Mouse (Mus musculus): ENCODE measurements around the gene H2-DMb2. TPM values are rescaled to one million over a fixed set of nuclear protein-coding genes. Genes with fewer than 3 reads are reported as not detected.

The H2-DMb2 gene
- polyA plus RNA-seq, 1 experiment: not detected

DNA sequence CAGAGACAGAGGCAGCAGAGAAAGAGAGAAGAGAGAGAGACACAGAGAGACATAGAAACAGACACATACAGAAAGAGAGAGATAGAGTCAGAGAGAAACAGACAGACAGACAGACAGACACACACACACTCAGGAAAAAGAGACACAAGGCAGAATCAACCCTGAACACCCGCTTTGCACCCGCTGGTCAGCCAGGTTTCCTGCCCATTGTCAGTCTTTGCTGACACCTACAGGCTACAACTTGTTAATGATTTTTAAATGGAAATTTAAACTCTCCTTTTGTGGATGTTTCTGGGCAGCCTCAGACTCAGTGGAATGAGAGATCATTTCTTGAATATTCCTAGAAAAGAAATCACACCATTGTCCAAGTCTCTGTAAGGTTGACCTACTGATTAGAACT is 26.2 kb downstream of the H2-DMb2 start:
- peaks cover 12% of the 10 kb centered on the region for H3K9me3 ChIP-seq (ENCODE audit: control insufficient read depth, low read length)
- no peaks in the 10 kb centered on the region for H3K36me3 ChIP-seq (ENCODE audit: control insufficient read depth)
- H3K4me1 ChIP-seq (ENCODE audit: control insufficient read depth): peaks cover 4% of the 10 kb centered on the region; the same call in 1 of the 2 replicates
- no peak overlapping the region for H3K4me3 ChIP-seq (replicated peaks)
- H3K27me3 ChIP-seq (ENCODE audit: control insufficient read depth): peaks cover 7% of the 10 kb centered on the region
- TF ChIP-seq TAL1 (IDR thresholded peaks at IDR 0.05; ENCODE audit: low read length) (no peak), GATA1 (IDR thresholded peaks at IDR 0.05; ENCODE audit: low read length) (no peak)

DNA sequence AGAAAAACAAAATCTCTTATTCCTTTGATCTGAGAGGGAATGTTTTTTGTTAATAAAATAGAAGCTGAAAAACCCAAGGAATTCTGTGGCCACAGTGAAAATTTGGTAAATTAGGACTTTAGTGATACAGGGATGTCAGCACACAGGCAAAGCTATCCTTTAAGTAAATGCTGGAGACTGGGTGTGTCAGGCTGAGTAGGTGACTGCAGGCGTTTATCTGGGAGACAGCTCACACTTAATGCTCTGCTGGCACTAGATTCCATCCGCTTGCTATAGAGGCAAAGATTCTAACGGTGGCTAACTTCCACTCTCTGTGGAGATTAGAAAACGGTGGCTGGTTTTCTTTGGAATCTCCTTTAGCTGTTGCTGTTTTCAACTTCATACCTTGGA is 27.4 kb downstream of the H2-DMb2 start:
- H3K36me3 ChIP-seq (ENCODE audit: control insufficient read depth): no peaks in the 10 kb centered on the region
- peaks cover 11% of the 10 kb centered on the region for H3K9me3 ChIP-seq (ENCODE audit: control insufficient read depth, low read length)
- peaks cover 4% of the 10 kb centered on the region; the same call in 1 of the 2 replicates for H3K4me1 ChIP-seq (ENCODE audit: control insufficient read depth)
- peaks cover 7% of the 10 kb centered on the region for H3K27me3 ChIP-seq (ENCODE audit: control insufficient read depth)
- no peak for TF ChIP-seq TAL1 (IDR thresholded peaks at IDR 0.05; ENCODE audit: low read length)
- no peak for TF ChIP-seq GATA1 (IDR thresholded peaks at IDR 0.05; ENCODE audit: low read length)
- no peak overlapping the region for H3K4me3 ChIP-seq (replicated peaks)

DNA sequence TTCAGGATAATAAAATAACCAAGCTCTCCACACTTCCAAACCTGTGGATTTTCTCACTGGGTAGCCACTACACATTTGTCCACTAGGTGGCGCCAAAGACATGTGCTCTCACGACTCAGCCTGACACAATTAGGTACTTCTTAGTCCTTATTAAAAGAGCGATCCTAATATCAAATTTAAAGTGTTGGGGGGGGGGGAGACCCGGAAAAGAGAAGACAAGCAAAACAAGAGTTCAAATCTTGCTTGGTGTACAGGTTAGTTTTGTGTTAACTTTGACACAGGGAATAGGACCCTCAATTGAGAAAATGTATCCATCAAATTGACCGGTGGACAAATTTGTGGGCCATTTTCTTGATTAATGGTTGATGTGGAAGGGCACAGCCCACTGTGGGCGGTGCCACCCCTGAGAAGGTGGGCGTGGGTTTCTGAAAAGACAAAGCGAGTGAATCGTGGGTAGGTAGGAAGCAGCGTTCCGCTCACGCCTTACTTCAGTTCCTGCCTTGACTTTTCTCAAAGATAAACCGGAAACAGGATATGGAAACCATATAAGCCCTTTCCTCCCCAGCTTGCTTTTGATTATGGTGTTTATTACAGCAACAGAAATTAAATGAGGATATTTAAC is 27.9 kb downstream of the H2-DMb2 start:
- H3K4me1 ChIP-seq (ENCODE audit: control insufficient read depth): peaks cover 4% of the 10 kb centered on the region; the same call in 1 of the 2 replicates
- TF ChIP-seq GATA1 (IDR thresholded peaks at IDR 0.05; ENCODE audit: low read length) (no peak), TAL1 (IDR thresholded peaks at IDR 0.05; ENCODE audit: low read length) (no peak)
- H3K9me3 ChIP-seq (ENCODE audit: control insufficient read depth, low read length): peaks cover 8% of the 10 kb centered on the region
- H3K27me3 ChIP-seq (ENCODE audit: control insufficient read depth): peaks cover 7% of the 10 kb centered on the region
- no peak overlapping the region for H3K4me3 ChIP-seq (replicated peaks)
- no peaks in the 10 kb centered on the region for H3K36me3 ChIP-seq (ENCODE audit: control insufficient read depth)

DNA sequence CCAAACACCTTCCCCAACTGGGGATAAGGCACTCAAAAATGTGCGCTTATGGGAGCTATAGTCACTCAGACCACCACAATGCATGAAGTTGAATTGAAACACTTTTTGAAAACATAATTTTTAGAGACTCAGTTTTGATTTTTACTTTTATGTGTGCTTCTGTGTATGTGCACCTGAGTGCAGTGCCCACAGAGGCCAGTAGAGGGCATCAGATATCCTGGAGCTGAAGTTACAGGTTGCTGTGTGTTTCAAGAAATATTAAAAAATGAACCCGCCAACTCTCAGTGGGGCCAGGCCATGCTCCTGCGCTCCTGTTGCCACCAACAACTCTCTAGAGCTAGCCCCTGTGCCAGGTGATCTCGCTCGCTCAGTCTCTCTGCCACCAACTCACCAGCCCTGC is 29.4 kb downstream of the H2-DMb2 start:
- TF ChIP-seq TAL1 (IDR thresholded peaks at IDR 0.05; ENCODE audit: low read length): no peak
- TF ChIP-seq GATA1 (IDR thresholded peaks at IDR 0.05; ENCODE audit: low read length): no peak
- peaks cover 19% of the 10 kb centered on the region for H3K9me3 ChIP-seq (ENCODE audit: control insufficient read depth, low read length)
- no peaks in the 10 kb centered on the region for H3K36me3 ChIP-seq (ENCODE audit: control insufficient read depth)
- H3K4me1 ChIP-seq (ENCODE audit: control insufficient read depth): peaks cover 4% of the 10 kb centered on the region; the same call in 1 of the 2 replicates
- H3K27me3 ChIP-seq (ENCODE audit: control insufficient read depth): peaks cover 7% of the 10 kb centered on the region
- no peak overlapping the region for H3K4me3 ChIP-seq (replicated peaks)

DNA sequence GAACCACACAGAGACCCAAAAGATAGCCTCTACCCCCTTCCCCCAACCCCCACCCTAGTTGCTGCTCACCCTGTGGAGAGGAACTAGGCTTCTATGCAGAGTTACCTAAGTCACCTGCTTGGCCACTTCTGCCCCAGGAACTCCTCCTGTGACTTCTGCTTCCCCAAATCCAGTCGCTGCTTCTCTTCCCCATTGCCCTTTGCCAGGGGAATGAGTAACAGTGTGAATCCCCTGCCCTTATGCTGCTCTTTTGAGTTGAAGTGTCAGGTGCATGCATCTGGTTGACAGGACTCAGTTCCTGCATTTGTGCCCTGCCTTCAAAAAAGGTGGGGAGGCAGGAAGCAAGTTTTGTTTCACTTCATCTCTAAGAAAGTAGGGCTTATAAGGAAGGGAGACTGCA is 31.0 kb downstream of the H2-DMb2 start:
- Histone ChIP-seq H3K27me3 (ENCODE audit: control insufficient read depth) (peaks cover 3% of the 10 kb centered on the region), H3K36me3 (ENCODE audit: control insufficient read depth) (no peaks in the 10 kb centered on the region), H3K4me1 (ENCODE audit: control insufficient read depth) (peaks cover 4% of the 10 kb centered on the region; the same call in 1 of the 2 replicates), H3K4me3 (replicated peaks) (no peak overlapping the region), H3K9me3 (ENCODE audit: control insufficient read depth, low read length) (peaks cover 20% of the 10 kb centered on the region)
- TF ChIP-seq TAL1 (IDR thresholded peaks at IDR 0.05; ENCODE audit: low read length): no peak
- no peak for TF ChIP-seq GATA1 (IDR thresholded peaks at IDR 0.05; ENCODE audit: low read length)

DNA sequence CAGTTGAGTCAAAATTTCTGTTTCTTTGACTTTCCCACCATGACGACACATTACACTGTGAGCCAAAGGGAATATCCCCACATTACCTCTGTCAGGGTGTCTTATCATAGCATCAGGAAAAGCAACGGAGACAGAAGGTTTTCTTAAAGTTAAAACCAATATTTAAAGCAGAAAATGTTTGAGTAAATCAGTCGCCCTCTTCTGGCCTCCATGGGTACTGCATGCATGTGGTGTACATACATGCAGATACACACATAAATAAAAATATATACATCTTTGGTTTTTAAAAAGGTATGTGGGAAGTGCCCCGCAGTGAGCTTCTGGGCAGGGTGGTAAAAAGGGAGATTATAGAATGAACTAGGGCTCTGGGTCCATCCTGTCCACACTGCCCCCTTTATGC is 34.1 kb downstream of the H2-DMb2 start:
- Histone ChIP-seq H3K4me3 (replicated peaks) (no peak overlapping the region), H3K4me1 (ENCODE audit: control insufficient read depth) (no peaks in the 10 kb centered on the region), H3K27me3 (ENCODE audit: control insufficient read depth) (peaks cover 3% of the 10 kb centered on the region), H3K9me3 (ENCODE audit: control insufficient read depth, low read length) (peaks cover 18% of the 10 kb centered on the region), H3K36me3 (ENCODE audit: control insufficient read depth) (no peaks in the 10 kb centered on the region)
- TF ChIP-seq GATA1 (IDR thresholded peaks at IDR 0.05; ENCODE audit: low read length): no peak
- TF ChIP-seq TAL1 (IDR thresholded peaks at IDR 0.05; ENCODE audit: low read length): no peak

DNA sequence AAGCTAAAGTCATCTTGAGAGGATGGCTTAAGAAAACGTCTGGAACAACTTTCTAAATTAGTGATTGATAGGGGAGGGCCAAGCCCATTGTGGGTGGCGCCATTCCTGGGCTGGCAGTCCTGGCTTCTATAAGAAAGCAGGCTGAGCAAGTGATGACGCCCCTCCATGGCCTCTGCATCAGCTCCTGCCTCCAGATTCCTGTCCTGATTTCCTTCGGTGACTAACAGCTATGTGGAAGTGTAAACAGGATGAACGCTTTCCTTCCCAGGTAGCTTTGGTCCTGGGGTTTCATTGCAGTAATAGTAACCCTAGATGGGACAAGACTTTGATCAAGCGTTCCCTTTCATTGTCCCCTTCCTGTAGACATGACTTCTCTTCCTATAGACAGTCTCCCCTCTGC is 35.9 kb downstream of the H2-DMb2 start:
- H3K4me1 ChIP-seq (ENCODE audit: control insufficient read depth): peaks cover 3% of the 10 kb centered on the region; the same call in 1 of the 2 replicates
- TF ChIP-seq GATA1 (IDR thresholded peaks at IDR 0.05; ENCODE audit: low read length): no peak
- TF ChIP-seq TAL1 (IDR thresholded peaks at IDR 0.05; ENCODE audit: low read length): no peak
- peaks cover 12% of the 10 kb centered on the region for H3K9me3 ChIP-seq (ENCODE audit: control insufficient read depth, low read length)
- no peaks in the 10 kb centered on the region for H3K36me3 ChIP-seq (ENCODE audit: control insufficient read depth)
- peaks cover 7% of the 10 kb centered on the region for H3K27me3 ChIP-seq (ENCODE audit: control insufficient read depth)
- no peak overlapping the region for H3K4me3 ChIP-seq (replicated peaks)

DNA sequence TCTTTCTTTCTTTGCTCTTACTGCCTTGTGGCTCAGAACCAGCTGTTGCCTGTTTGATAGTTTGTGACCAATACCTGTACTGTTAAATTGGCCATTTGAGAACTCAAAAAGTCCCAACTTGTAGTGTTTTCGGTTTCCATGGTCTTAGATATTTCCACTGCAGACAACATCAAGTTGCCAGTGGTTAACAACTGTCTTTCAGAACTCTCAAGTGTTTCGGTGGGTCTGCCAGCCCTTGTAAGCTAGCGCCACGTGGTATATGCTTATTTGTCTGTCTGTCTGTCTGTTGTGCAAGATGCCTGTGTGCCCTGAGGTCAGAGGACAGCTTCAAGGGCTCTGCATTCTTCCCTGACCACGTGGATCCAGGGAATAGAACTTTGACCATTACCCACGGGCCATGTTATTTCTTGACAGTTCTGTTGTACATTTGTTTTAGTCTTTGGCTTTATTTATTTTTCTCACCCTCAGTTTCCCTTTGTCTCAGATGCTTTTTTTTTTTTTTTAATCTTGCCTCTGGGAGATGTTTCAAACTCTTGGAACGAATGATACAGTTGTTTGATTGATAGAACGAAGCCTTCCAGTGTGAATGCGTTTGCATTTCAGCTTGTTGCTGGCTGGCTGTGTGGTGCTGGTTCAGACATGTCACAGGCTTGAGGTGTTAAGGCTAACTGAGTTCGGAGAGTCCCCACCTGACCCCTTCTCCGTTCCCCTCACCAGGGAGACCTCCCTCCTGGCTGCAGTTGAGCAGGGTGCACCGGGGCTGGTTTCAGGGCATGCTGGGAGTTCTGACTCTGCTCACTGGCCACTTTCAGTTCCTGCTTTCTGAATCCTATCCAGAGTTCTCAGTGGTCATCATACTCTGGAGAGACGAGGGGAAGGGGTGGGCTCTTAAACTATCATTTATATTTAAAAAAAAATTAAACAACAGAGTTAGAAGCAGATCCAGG is 37.1 kb downstream of the H2-DMb2 start:
- peaks cover 3% of the 10 kb centered on the region; the same call in 1 of the 2 replicates for H3K4me1 ChIP-seq (ENCODE audit: control insufficient read depth)
- TF ChIP-seq TAL1 (IDR thresholded peaks at IDR 0.05; ENCODE audit: low read length) (no peak), GATA1 (IDR thresholded peaks at IDR 0.05; ENCODE audit: low read length) (no peak)
- H3K9me3 ChIP-seq (ENCODE audit: control insufficient read depth, low read length): peaks cover 12% of the 10 kb centered on the region
- no peak overlapping the region for H3K4me3 ChIP-seq (replicated peaks)
- no peaks in the 10 kb centered on the region for H3K36me3 ChIP-seq (ENCODE audit: control insufficient read depth)
- H3K27me3 ChIP-seq (ENCODE audit: control insufficient read depth): peaks cover 11% of the 10 kb centered on the region

DNA sequence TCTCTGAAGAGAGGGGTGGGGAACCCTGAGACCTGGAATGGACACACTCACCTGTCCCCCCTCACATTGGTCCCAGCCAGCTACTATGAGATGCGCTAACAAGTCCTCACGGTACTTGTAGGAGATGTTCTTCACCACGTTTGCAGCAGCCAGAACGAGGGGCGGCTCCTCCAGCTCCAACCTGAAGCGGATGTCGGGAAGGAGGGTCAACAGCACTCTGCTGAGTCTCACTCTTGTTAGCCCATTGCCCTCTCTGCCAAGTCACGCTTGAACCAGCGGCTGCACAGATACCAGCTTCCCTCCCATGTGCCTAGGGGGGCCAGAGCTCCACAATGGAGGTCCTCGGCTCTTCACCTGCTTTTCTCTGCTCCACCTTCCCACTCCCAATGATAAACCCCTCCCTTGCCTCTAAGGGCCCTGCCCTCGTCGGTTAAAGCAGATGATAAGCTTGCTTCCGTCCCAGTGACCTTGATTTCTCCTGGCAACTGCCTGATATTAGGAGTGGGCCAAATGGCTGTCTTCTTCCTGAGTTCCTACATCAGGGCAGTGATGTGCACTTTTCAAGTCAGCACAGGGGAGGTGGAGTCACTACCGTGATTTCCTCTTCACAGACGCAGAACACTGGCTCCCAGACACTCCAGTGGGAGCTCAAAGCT is 40.6 kb downstream of the H2-DMb2 start:
- no peak for TF ChIP-seq GATA1 (IDR thresholded peaks at IDR 0.05; ENCODE audit: low read length)
- TF ChIP-seq TAL1 (IDR thresholded peaks at IDR 0.05; ENCODE audit: low read length): no peak
- Histone ChIP-seq H3K9me3 (ENCODE audit: control insufficient read depth, low read length) (no peaks in the 10 kb centered on the region), H3K4me3 (replicated peaks) (no peak overlapping the region), H3K4me1 (ENCODE audit: control insufficient read depth) (peaks cover 23% of the 10 kb centered on the region), H3K36me3 (ENCODE audit: control insufficient read depth) (no peaks in the 10 kb centered on the region), H3K27me3 (ENCODE audit: control insufficient read depth) (peaks cover 39% of the 10 kb centered on the region)
